Mouse (Mus musculus): Measurements from ENCODE around the gene Eif2s3x. TPM values are rescaled to one million over a fixed set of nuclear protein-coding genes. Genes with fewer than 3 reads are reported as not detected.
"Not testable (repeated sequence)": the region's sequence is repeated elsewhere in the genome, so short reads cannot be mapped to it uniquely, and the experiment has no call there.

Eif2s3x gene
- polyA plus RNA-seq (2016; fragmentation: Nextera tagmentation; extraction: Ambion mirVana), result 95.3 and 101 TPM in 2 replicates

- under 1% methylated on average over 52 of the region's 52 CpGs for WGBS
- Histone ChIP-seq H3K27me3 (ENCODE audit: insufficient read depth, poor library complexity, severe bottlenecking) (no peaks in the 10 kb centered on the region), H3K4me1 (replicated peaks) (0 out of 2 replicates have a peak, but pooled peaks cover 3% of the 10 kb centered on the region), H3K27ac (peak within 1 kb of the TSS; percentile 90), H3K36me3 (peaks cover 30% of the 10 kb centered on the region), H3K4me3 (peak within 1 kb of the TSS; percentile 80), H3K9me3 (no peaks in the 10 kb centered on the region)
- DNase-seq (ENCODE audit: low spot score), result peak; percentile 86
Measured at GRCm38 (mm10) chrX:94212597-94213321, at the start of gene Eif2s3x. Gene Eif2s3x (minus strand): TSS chrX:94212862.

DNA sequence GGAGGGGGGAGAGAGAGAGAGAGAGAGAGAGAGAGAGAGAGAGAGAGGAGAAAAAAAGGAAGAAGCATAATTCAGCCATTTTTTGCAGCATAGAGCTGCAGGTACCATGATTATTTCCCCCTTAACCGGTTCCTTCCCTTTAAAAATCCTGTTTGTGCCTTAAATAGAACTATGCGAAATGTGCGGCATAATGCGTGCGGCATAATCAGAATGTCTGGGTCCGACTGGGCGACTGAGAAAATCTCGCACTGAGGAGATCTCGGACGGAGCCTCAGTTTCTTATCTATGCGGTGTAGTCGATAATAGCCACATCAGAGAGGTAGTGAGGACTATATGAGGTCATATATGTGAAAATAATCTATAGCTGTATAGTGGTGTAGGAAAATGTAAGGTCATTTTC is 22.9 kb upstream of the Eif2s3x start:
- Histone ChIP-seq H3K36me3 (no peaks in the 10 kb centered on the region), H3K27ac (peak overlapping the region; percentile 92; the same call in 1 of the 2 replicates), H3K27me3 (ENCODE audit: insufficient read depth, poor library complexity, severe bottlenecking) (peaks cover 90% of the 10 kb centered on the region), H3K9me3 (no peaks in the 10 kb centered on the region), H3K4me1 (replicated peaks) (no peaks in the 10 kb centered on the region), H3K4me3 (peak overlapping the region; percentile 66)
- DNase-seq (ENCODE audit: low spot score), result peak; percentile 2
- WGBS, result 31% methylated on average over 12 of the region's 12 CpGs

- Histone ChIP-seq H3K27ac (peak overlapping the region; percentile 92), H3K27me3 (ENCODE audit: insufficient read depth, poor library complexity, severe bottlenecking) (peaks cover 90% of the 10 kb centered on the region), H3K4me3 (peak overlapping the region; percentile 66), H3K36me3 (no peaks in the 10 kb centered on the region), H3K4me1 (replicated peaks) (no peaks in the 10 kb centered on the region), H3K9me3 (no peaks in the 10 kb centered on the region)
- DNase-seq (ENCODE audit: low spot score), result no peak
- 17% methylated on average over 34 of the region's 35 CpGs for WGBS
Measured at GRCm38 (mm10) chrX:94235190-94235555, 22.5 kb upstream of the Eif2s3x start.

DNA sequence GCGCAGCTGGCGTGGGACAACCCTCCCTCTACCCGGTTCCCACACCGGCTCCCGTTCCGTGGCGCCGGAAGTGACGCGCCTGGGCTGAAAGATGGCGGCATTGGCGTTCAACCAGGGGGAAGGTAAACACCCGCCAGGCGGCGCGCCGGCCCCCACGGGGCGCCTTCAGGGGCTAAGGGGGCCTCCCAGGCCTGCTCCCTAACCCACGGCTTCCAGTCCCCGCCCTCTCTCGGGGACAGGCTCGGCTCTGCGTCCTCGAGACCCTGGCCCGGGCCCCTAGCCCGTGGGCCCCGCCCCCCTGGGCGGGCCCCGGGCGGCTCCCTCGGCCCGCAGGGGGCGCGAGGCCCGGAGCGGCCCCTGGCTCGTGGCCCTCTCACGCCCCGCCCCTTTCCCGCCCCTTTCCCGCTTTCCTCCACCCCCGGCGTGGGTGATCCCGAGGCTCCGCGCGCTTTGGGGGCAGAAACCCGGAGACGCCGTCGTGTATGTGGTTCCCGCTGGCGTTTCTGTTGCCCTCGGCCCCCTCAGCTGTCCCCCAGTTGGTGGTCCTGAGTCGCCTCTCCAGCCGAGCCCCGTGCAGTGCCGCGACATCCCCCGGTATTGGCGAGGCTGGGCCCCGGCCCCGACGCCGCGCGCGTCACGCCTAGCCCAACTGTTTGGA is 22.0 kb upstream of the Eif2s3x start, which contains the start of gene Klhl15:
Klhl15 (plus strand) TSS at position 68 of the 658 bp plus-strand sequence.
- peak within 1 kb of the TSS; percentile 66 for H3K4me3 ChIP-seq
- H3K4me1 ChIP-seq (replicated peaks), result no peaks in the 10 kb centered on the region
- H3K36me3 ChIP-seq, result no peaks in the 10 kb centered on the region

DNA sequence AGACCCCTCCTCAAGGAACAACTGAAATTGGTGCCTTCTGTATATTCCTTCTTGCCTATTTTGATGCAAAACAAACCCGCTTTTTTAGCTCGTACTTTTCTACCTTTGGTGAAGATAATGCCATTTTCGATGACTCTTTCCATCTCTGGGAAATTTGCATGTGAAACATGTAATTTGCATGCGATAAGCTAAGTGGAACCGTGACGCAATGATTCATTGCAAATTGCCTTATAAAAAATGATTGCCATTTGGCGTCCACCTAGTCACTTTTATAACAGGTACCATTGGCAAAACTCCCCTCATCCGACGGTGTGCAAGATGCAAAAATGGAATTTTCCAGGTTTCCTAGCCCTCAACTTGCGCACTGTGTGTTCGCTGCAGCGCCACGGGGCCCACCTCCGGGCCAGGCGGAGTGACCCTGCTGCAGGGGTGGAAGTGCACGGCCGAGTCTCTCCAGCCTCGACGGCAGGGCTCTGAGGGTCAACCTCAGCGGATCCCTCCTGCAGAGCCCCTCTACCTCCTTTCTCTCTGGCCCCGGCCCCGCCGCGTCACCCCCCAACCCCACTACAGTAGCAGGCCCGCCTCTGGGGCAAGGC is 21.4 kb upstream of the Eif2s3x start:
- WGBS, result 16% methylated on average over 25 of the region's 25 CpGs
- peaks cover 92% of the 10 kb centered on the region for H3K27me3 ChIP-seq (ENCODE audit: insufficient read depth, poor library complexity, severe bottlenecking)
- H3K9me3 ChIP-seq, result no peaks in the 10 kb centered on the region
- H3K4me1 ChIP-seq (replicated peaks), result no peaks in the 10 kb centered on the region
- no peaks in the 10 kb centered on the region for H3K36me3 ChIP-seq
- H3K4me3 ChIP-seq, result peak overlapping the region; percentile 66
- peak overlapping the region; percentile 92 for H3K27ac ChIP-seq
- no peak for DNase-seq (ENCODE audit: low spot score)

More for the DNA sequence above, 22.0 kb upstream of the Eif2s3x start, which contains the start of gene Klhl15:
- Histone ChIP-seq H3K9me3 (no peaks in the 10 kb centered on the region), H3K27me3 (ENCODE audit: insufficient read depth, poor library complexity, severe bottlenecking) (peaks cover 94% of the 10 kb centered on the region), H3K27ac (peak within 1 kb of the TSS; percentile 92)
- 15% methylated on average over 70 of the region's 70 CpGs for WGBS
- peak; percentile 84 for DNase-seq (ENCODE audit: low spot score)

DNA sequence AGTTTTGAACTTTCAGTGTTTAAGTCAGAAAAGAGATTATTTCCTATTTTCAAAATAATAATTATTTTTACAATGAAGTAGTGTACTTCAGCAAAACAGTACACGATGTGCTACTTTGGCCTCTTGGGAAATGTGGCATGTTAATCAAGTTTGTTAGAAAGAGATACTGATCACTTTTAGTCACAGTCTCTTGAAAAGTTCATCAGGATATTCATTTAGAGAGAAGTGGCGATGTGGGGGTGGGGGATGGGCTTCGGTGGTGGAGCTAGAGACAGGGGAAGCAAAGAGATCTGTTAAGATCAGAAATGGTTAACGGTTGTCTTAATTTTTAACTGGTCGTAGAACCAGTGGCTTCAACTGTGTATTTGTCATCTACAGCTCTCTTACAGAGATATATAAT is 20.8 kb upstream of the Eif2s3x start:
- Histone ChIP-seq H3K27me3 (ENCODE audit: insufficient read depth, poor library complexity, severe bottlenecking) (peaks cover 86% of the 10 kb centered on the region), H3K4me1 (replicated peaks) (no peaks in the 10 kb centered on the region), H3K27ac (no peak overlapping the region), H3K4me3 (no peak overlapping the region), H3K36me3 (no peaks in the 10 kb centered on the region), H3K9me3 (no peaks in the 10 kb centered on the region)
- WGBS, result 38% methylated on average over 5 of the region's 5 CpGs
- no peak for DNase-seq (ENCODE audit: low spot score)

GRCm38 (mm10) chrX:94213384-94213783 is 722 bp upstream of the Eif2s3x start:
- peak overlapping the region; percentile 90; the same call in 1 of the 2 replicates for H3K27ac ChIP-seq
- H3K27me3 ChIP-seq (ENCODE audit: insufficient read depth, poor library complexity, severe bottlenecking), result no peaks in the 10 kb centered on the region
- peaks cover 24% of the 10 kb centered on the region for H3K36me3 ChIP-seq
- H3K9me3 ChIP-seq, result no peaks in the 10 kb centered on the region
- WGBS, result 19% methylated on average over 7 of the region's 7 CpGs
- H3K4me3 ChIP-seq, result peak overlapping the region; percentile 80
- H3K4me1 ChIP-seq (replicated peaks), result 0 out of 2 replicates have a peak, but pooled peaks cover 3% of the 10 kb centered on the region
- no peak for DNase-seq (ENCODE audit: low spot score)

DNA sequence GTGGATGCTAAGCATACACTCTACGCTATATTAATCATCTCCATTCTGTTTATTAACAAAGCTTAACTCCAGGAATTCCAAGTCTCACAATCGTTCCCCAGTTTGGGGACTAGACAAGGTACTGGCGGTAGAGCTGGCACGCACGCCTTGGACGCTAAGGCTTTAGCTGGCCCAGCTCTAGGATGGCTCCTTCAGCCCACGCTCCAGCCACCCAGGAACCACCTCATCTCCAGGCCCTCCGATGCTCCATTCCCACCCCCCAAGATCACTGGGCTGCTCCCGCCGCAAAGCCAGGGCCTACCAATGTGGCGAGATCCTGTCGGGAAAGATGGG is 432 bp downstream of the Eif2s3x start:
- H3K36me3 ChIP-seq, result peaks cover 35% of the 10 kb centered on the region
- peak overlapping the region; percentile 80 for H3K4me3 ChIP-seq
- H3K27me3 ChIP-seq (ENCODE audit: insufficient read depth, poor library complexity, severe bottlenecking), result no peaks in the 10 kb centered on the region
- WGBS, result 1% methylated on average over 12 of the region's 12 CpGs
- H3K27ac ChIP-seq, result peak overlapping the region; percentile 90
- no peaks in the 10 kb centered on the region for H3K9me3 ChIP-seq
- 0 out of 2 replicates have a peak, but pooled peaks cover 3% of the 10 kb centered on the region for H3K4me1 ChIP-seq (replicated peaks)
- DNase-seq (ENCODE audit: low spot score), result no peak

- Histone ChIP-seq H3K9me3 (0 out of 2 replicates have a peak, but pooled peaks cover 3% of the 10 kb centered on the region), H3K4me3 (no peak overlapping the region), H3K27ac (no peak overlapping the region), H3K4me1 (replicated peaks) (no peaks in the 10 kb centered on the region), H3K36me3 (peaks cover 99% of the 10 kb centered on the region), H3K27me3 (ENCODE audit: insufficient read depth, poor library complexity, severe bottlenecking) (no peaks in the 10 kb centered on the region)
- WGBS, result 84% methylated on average over 5 of the region's 5 CpGs
- DNase-seq (ENCODE audit: low spot score), result peak; percentile 6
Measured at GRCm38 (mm10) chrX:94197789-94198188, 14.9 kb downstream of the Eif2s3x start.

GRCm38 (mm10) chrX:94193901-94194300 is 18.8 kb downstream of the Eif2s3x start:
- H3K9me3 ChIP-seq; H3K27me3 ChIP-seq (ENCODE audit: insufficient read depth, poor library complexity, severe bottlenecking); H3K4me3 ChIP-seq; H3K4me1 ChIP-seq (replicated peaks); H3K27ac ChIP-seq: not testable (repeated sequence)
- 66% methylated on average over 4 of the region's 4 CpGs for WGBS
- peaks cover 82% of the 10 kb centered on the region for H3K36me3 ChIP-seq
- peak; percentile 13 for DNase-seq (ENCODE audit: low spot score)

- Histone ChIP-seq H3K36me3 (no peaks in the 10 kb centered on the region), H3K27ac (no peak overlapping the region), H3K4me3 (no peak overlapping the region), H3K4me1 (replicated peaks) (0 out of 2 replicates have a peak, but pooled peaks cover 3% of the 10 kb centered on the region), H3K27me3 (ENCODE audit: insufficient read depth, poor library complexity, severe bottlenecking) (peaks cover 48% of the 10 kb centered on the region), H3K9me3 (no peaks in the 10 kb centered on the region)
- 67% methylated on average over 1 of the region's 1 CpGs for WGBS
- DNase-seq (ENCODE audit: low spot score), result no peak
Measured at GRCm38 (mm10) chrX:94185156-94185555, 27.5 kb downstream of the Eif2s3x start.

DNA sequence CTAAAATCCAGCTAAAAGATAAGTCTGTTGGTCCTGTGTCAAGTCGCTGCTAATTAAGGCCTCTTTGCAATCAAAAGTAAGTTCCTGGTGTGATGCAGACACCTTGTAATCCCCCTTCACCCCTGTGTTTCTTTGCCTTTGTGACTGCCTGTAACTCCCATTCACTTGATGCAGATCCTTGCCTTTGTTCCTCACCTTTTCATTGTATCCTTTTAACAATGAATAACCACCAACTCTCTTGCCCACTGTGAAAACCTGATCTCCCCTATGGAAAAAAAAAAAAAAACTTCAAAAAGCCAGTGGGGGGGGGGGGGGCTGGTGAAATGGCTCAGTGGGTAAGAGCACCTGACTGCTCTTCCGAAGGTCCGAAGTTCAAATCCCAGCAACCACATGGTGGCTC is 28.8 kb downstream of the Eif2s3x start:
- no peak for DNase-seq (ENCODE audit: low spot score)
- 0 out of 2 replicates have a peak, but pooled peaks cover 3% of the 10 kb centered on the region for H3K4me1 ChIP-seq (replicated peaks)
- no peaks in the 10 kb centered on the region for H3K36me3 ChIP-seq
- H3K27ac ChIP-seq, result no peak overlapping the region
- H3K4me3 ChIP-seq, result no peak overlapping the region
- peaks cover 56% of the 10 kb centered on the region for H3K27me3 ChIP-seq (ENCODE audit: insufficient read depth, poor library complexity, severe bottlenecking)
- no peaks in the 10 kb centered on the region for H3K9me3 ChIP-seq
- 32% methylated on average over 3 of the region's 3 CpGs for WGBS

Measured in hindbrain, embryonic 10.5 days (tissue).